Mouse (Mus musculus) thymus, adult 18-20 months (tissue): ENCODE data around the gene Olfr789.

Source experiments
- DNase-seq, 2 experiments: peaks; one replicate each; pipeline ENCODE4 v3.0.0; 2022; ENCODE audit warnings: mixed read lengths in 2 of 2

The Olfr789 gene

GRCm38 (mm10) chr10:129484452-129484851, at the start of gene Olfr789:
TSS of gene Olfr789 (plus strand) at chr10:129484752.
- no peak for DNase-seq

- DNase-seq = no peak
These were observed 23.0 kb upstream of the Olfr789 start, which contains the start of gene Olfr787 for GRCm38 (mm10) chr10:129461562-129461961. TSS of gene Olfr787 (plus strand) at chr10:129461862.

GRCm38 (mm10) chr10:129470698-129471097, 13.9 kb upstream of the Olfr789 start, which contains the start of gene Olfr788:
TSS of gene Olfr788 (plus strand) at chr10:129470998.
- DNase-seq = no peak

DNA sequence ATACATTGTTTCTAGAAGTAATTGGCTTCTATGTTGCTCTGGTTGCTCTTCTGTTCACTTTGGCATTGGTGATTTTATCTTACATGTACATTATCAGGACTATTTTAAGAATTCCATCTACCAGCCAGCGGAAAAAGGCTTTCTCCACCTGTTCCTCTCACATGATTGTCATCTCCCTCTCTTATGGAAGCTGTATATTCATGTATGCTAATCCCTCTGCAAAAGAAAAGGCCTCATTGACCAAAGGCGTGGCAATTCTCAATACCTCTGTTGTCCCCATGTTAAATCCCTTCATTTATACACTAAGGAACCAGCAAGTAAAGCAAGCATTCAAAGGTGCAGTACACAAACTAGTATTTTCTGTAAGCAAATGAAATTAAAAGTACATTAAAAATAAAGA, 11.3 kb upstream of the Olfr789 start:
- no peak for DNase-seq

GRCm38 (mm10) chr10:129473723-129474122, 10.8 kb upstream of the Olfr789 start:
- DNase-seq = no peak

DNA sequence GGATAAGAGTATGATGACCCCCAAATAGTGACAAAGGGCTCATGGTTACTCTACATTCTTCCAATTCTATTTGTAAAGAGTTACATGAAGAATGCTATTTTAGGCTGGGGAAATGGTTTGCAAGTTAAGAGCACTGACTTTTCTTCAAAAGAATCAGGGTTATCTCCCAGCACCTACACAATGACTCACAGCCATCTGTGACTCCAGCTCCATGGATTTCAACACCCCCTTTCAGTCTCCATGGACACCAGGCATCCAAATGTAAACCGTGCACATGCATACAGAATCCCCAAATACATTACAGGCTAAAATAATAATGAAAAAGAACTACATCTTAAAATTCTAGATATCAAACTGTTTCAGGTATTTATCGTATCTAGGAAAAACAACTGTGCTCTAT, 5.5 kb downstream of the Olfr789 start:
- DNase-seq = no peak

DNA sequence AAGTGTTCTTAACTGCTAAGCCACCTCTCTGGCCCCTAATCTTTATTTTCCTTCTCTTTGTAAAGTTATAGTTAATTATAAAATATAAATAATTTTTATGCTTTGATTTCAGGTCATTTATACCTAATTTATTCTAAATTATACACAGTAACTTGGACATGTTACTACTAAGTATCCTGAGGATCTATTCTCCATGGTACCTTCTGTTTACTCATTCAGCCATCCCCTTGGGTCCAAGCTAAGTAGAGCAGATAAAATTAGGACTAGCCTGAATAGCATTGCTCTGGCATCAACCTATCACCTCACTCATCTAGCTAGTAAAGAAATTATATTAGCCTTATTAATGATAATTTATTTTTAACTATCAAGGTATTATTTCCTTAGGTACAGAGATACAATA, 13.6 kb downstream of the Olfr789 start, which contains the start of gene Olfr790:
Gene Olfr790 (plus strand): TSS at position 301 of the 400 bp plus-strand sequence.
- DNase-seq = no peak

DNA sequence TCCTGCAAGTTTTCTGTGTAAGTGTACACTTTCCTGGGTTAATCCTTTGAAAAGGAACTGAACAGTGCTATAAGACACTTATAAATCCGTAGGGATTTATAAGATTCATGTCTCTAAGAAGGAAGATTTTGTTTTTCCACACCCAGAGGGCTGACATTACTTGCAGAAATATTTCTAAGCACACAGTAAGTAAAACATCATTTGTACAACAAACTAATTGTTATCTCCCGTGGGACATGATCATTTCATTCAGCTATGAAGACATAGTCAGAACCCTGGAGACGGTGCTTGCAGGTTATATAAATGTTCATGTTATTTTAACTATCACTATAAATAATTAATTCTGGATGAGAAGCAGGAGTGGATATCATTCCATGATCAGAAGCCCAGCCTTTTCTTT, 36.9 kb downstream of the Olfr789 start, which contains the start of gene Olfr791:
Gene Olfr791 (plus strand): TSS at position 301 of the 400 bp plus-strand sequence.
- no peak for DNase-seq

GRCm38 (mm10) chr10:129538862-129539261, 54.3 kb downstream of the Olfr789 start, which contains the start of gene Olfr792:
TSS of gene Olfr792 (plus strand) at chr10:129539162.
- DNase-seq = no peak
